Mouse (Mus musculus): ENCODE data around the gene Dnm3.

Dnm3 gene

DNA sequence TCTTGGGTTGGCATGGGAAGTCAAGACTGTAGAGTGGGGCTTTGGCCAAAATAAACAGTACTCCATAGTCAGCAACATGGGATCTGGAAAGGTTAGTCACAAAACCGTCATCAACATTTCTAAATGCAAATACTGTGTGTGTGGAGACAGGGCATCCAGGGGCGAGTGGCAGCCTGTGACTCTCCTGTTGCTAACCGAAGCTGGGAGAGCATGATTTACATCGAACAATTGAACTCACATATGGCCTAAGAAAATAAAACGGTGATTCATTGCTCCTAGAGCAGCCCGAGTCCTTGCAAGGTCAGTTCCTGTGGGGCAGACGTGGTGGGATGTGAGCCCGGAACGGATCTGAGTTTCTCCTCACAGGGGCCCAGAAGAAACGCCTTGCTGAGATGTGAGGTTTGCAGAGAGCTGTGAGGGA lies 401.2 kb downstream of the Dnm3 start:
- no peak for DNase-seq (ENCODE audit: low spot score in 2 of 2)

- DNase-seq (ENCODE audit: low spot score in 2 of 2), result no peak
Measured at GRCm38 (mm10) chr1:162075831-162076230, 402.0 kb downstream of the Dnm3 start.

DNA sequence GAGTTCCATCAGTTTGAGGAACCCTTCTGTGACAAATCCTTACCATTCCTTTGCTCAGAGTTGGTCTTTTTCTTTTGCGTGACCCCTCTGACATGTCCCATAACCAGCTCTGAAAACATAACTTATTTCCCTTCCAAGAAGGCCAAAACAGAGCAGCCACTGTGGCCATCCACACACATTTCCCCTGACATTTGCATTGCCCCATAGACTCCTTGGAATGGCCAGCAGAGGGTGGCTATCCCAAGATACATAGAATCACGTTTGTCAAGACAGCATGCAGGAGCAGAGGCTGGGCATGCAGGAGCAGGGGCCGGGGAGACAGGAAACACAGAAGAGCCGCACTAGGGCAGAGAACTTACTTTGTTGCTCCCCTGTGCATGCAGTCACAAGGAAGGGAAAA lies 402.4 kb downstream of the Dnm3 start:
- no peak for DNase-seq (ENCODE audit: low spot score in 2 of 2)

DNA sequence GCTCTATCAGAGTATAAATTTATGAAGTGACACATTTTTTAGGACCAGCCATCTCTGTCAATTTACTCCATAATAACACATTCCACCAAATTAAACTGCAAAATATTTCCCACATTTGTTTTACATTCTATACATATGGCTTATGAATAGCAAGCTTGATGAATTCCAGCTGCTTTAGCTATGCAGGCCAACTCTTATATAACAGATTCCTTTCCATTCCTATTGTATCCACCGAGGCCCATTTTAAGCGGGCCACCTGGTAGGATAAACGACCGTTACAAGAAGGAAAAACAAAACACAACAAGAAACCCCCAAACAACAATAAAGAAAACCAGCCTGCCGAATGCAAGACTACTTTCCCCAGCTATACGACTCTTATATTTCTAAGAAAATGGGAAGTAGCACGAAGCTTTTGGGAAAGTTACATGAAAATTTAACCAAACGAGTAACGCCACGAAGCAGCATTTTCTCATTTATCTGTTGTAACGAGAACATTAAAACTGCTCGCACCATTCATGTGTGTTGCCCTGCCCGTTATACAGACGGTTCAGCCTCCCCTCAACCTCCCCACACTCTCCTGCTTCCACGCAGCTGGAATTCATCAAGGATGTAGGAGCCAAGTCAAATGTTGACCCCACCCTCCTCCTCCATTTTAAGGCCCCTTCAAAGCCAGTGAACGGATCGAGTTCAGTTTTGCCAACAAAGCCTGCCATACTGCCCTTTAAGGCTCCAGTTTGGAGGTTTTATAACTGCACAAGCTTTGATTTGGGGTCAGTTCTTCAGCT lies 403.0 kb downstream of the Dnm3 start:
- no peak for DNase-seq (ENCODE audit: low spot score in 2 of 2)

DNA sequence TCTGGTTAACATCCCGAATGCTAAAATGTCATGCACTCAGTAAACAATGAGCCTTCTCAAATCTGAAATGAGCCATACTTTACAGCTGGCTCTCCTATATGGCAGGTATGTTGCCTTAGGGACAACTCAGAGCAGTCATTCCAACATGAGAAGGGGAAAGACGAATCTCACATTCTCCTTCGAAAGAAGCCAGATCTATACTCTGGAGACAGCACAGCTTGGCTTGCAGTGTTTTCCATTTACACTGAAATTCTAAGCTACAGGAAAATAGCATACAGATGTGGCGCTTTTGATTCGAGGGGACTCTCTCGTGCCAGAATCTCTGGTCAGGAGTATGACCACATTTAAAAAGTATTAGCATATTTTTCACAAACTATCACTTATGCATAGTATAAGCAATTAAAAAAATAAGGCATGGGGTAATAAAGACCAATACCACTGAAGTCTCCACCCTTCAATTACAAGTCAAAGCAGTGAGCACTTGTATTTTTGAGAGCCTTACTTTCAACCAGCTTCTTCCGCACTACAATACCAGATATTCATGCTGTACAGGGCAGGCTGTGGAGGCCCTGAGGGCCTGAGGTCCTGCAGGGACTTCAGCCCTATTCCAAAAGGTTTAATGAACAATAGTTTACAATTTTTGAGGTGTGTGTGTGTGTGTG lies 404.8 kb downstream of the Dnm3 start:
- DNase-seq (ENCODE audit: low spot score in 2 of 2), result no peak

DNA sequence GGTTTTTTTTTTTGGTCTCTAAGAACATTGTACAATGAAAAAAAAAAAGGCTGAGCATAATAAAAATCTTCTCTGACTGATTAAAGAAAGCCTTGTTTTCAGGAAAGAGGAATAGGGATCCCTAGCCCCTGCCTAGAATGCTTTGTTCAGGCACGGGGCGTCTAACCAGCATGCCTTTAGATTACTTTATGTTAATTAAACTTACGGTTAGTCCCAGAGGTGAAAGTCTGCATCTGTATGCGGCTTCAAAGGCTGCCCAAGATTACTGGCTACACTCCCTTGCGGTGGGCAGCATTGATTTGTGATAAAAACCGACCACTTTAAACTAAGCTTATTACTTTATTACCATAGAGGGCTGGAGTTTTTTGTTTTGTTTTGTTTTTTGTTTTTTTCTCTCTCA lies 424.2 kb downstream of the Dnm3 start:
- no peak for DNase-seq (ENCODE audit: low spot score in 2 of 2)

- DNase-seq (ENCODE audit: low spot score in 2 of 2), result no peak
Measured at GRCm38 (mm10) chr1:162053186-162053585, 424.6 kb downstream of the Dnm3 start.

- no peak for DNase-seq (ENCODE audit: low spot score in 2 of 2)
Measured at GRCm38 (mm10) chr1:162052755-162053154, 425.1 kb downstream of the Dnm3 start.

DNA sequence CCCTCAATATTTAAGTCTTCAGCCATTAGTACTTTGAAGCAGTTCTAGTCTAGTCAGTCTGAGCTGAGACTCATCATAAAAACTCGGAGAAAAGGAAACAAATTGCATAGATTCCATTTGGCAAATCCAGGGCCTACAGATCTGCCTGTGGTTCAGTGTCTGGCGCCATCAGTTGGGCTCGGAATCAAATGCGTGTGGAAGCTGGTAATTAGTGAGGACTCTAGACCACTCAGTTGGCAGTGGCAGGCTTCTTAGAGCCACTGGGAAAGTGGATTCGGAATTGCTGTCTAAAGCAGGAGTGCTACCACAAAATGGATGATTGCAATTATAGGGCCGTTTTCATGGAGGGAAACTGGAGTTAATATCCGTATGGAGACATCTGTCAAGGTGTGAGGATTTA lies 425.7 kb downstream of the Dnm3 start:
- no peak for DNase-seq (ENCODE audit: low spot score in 2 of 2)

- no peak for DNase-seq (ENCODE audit: low spot score in 2 of 2)
Measured at GRCm38 (mm10) chr1:162051710-162052109, 426.1 kb downstream of the Dnm3 start.

DNA sequence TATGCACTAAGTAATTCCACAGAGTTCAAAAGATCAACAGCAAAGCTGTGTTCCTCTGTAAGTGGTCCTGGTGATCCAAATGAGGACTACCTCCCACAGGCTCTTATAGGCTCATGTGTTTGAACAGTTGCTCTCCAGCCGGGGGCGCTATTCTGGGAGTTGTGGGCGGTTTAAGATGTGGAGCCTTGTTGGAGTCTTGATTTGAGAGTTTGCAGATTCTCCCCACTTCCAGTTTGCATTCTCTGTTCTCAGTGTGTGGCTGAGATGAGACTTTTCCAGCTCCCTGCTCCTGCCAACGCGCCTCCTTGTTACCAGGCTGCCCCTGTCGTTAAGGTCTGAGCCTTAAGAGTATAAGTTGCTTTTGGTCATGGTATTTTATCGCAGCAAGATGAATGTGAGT lies 430.2 kb downstream of the Dnm3 start:
- no peak for DNase-seq (ENCODE audit: low spot score in 2 of 2)

DNA sequence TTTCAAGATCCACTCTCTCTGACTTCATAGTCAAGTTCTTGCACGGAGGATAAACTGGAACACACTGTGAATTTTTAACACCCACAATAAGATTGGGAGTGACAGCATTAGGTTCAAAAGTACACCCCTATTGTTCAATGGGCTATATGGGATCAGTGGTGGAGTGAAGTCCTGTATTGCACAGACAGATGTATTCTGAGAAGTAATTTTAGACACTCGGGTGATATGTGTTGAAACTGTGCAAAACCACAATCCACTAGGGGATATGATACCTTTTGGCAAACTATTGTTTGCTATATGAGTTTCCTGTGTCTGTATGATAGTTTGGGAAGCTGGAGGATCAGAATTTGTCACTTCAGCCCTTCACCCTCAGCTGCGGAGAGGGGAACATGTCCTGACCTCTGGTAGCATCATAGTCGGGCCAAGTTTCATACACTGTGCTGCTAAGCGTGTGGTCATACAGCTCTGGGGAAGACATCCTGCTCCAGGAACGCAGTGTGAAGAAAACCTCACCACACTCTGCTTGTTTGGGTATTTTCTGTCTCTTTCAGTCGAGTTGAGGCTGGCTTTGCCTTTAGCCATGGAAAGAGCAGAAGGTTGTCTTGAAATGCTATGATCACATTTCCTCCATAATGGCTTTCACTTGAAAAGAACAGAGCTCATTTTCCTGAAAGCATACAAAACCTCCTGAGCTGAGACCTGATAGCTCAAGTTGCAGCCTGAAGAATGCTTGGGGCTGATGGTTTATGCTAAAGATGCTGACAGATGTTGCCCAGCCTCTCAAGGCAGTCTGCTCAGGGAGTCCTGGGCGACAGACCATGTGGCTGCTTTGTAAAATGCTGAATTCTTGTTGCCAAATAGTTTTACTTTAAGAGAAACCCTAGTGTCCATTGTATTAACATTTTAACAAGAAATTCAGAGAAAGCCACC lies 433.8 kb downstream of the Dnm3 start:
- DNase-seq (ENCODE audit: low spot score in 2 of 2), result no peak

DNA sequence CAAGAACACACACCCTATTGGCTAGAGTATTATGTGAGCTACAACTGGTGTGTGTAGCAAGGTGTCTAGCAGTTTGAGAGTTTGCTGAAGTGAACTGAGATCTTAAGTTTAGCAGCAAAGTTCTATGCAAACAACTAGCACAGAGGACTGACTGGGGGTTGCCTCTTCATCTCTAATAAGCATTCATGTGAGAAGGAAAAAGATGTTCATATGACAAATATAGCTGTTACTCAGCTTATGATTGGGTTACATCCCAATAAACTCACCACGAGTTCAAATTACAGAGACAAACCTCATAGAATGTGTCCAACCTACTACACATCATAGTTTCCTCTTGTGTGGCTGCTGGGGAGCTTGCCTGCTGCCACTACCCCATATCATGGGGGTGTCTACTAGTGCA lies 434.6 kb downstream of the Dnm3 start:
- no peak for DNase-seq (ENCODE audit: low spot score in 2 of 2)

DNA sequence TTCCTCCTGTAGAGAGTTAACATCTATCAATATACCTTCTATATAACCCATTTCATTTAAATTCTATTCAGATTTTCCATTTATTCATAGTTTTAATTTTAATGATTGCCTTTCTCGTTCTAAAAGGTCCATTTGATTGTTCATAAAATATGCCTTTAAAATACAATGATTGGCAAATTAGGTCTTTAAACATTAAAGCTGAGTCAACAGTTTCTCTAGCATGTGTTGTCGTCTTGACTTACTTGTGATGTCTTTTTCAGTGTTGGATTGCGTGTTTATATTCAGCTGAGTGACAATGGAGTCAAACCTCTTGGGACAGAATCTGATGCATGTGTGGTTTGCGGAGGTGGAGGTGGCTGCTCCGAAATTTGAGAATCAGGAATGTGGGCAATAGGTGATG lies 435.4 kb downstream of the Dnm3 start:
- no peak for DNase-seq (ENCODE audit: low spot score in 2 of 2)

DNA sequence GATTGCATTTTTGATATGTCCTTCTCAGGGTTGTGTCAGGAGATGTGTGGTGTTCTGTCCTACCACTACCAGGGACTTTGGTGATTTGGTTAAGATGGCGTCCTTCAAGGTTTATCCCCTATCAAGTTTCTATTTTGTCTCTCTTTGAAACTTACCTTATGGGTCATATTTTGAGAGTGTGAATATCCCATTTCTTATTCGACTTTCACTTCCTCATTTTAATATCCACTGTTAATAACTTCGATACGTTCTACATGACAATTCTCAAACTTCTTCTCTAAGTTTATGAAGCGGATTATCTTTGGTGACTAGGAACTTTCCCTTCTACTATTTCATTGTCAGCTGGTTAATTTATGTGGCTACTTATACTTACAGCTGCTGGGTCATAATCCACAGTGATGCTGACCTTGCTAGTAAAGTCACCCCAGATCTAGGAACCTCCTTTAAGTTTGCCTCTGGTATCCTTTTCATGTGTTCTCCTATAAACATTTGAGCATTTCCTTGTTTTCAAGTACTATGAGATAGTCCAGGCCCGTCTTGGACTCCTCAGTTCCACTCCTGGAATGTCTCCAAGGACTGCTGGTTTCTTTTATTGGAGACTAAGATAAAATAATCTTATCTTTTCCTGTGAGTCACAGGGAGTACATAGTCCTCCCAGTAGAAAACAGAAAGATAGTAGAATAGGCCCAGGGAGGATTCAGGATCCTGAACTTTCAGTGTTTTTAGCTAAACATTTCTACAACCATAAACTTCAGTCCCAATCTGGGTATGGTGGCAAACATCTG lies 437.2 kb downstream of the Dnm3 start:
- DNase-seq (ENCODE audit: low spot score in 2 of 2), result no peak

- no peak for DNase-seq (ENCODE audit: low spot score in 2 of 2)
Measured at GRCm38 (mm10) chr1:162039808-162040207, 438.0 kb downstream of the Dnm3 start.

DNA sequence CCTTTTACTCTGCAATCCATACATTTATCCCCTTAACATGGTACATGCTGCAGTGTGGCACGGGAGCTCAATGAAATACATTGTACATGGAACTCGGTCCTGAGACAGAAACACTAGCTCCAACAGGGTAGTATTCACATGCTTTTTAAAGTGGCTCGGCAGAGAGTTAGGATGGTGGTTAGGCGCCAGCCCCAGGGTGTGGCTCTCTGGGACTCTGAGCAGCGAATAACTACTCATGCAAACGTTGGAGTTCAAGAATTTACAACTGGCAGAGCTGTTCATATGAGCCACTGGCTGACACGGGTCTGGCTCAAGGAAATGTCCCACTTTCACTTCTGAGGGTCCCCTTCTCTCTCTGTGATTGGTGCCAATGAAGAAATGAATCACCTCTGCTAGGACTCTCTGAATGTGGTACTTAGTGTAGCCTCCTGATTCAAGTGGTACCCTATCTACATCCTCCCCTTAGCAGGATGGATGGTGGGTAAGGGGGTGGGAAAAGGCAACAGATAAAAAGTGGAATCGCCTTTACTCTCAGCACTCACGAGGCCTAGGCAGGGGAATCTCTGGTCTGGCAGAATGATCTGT lies 438.7 kb downstream of the Dnm3 start:
- no peak for DNase-seq (ENCODE audit: low spot score in 2 of 2)

DNA sequence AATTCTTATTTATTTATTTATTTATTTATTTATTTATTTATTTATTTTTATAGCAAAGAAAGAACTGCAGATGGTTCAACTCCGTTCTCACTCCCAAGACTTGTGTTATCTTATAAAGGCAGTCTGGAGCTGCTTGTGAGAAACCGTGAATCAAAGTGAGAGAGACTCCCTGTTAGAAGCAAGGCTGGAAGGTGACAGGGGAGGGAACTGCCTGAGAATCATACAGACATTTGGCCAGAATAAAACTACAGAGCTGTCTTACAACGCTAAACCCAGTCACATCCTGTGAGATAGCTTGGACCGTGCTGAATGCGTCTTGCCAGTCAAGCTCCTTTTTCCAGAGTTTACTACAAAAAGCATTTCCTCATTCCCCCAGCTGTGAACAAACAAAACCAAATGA lies 439.4 kb downstream of the Dnm3 start:
- DNase-seq (ENCODE audit: low spot score in 2 of 2), result no peak

GRCm38 (mm10) chr1:162037968-162038421 lies 439.8 kb downstream of the Dnm3 start:
- DNase-seq (ENCODE audit: low spot score in 2 of 2), result peak in 1 of 2 experiments; percentile 15

- DNase-seq (ENCODE audit: low spot score in 2 of 2), result no peak
Measured at GRCm38 (mm10) chr1:162037185-162037765, 440.6 kb downstream of the Dnm3 start.

GRCm38 (mm10) chr1:162036461-162036835 lies 441.4 kb downstream of the Dnm3 start:
- no peak for DNase-seq (ENCODE audit: low spot score in 2 of 2)
